Mouse (Mus musculus): ENCODE data around the gene Spata13.

DNA sequence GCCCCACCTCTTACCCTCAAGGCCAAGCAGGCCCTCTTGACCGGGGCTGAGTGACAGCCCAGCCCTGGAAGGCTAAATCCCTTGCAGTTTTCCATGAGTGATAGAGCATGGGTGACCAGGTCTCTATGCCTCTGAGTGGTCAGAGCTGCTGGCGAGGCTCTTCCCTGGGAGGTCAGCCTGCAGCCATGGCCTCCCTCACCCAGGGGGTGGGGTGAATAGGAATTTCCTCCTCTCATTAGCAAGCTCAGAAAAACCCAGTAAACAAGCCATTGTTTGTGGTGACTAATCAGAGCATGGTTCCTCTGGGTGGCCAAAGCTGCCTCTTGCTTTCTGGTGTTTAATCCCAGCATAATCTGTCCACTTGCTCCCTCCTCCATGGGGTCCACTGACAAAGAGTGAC lies 131.2 kb downstream of the Spata13 start:
- TF ChIP-seq SIN3A (IDR thresholded peaks at IDR 0.05; ENCODE audit: low read length) (no peak), CTCF (IDR thresholded peaks at IDR 0.05 in 2 of 3, conservative IDR thresholded peaks at IDR 0.05 in 1 of 3; ENCODE audit: control insufficient read depth in 1 of 3, insufficient read depth in 1 of 3, low read depth in 2 of 3, low read length in 3 of 3, poor library complexity in 1 of 3, severe bottlenecking in 1 of 3) (no peak), POLR2A (IDR thresholded peaks at IDR 0.05; ENCODE audit: control insufficient read depth in 1 of 2, insufficient read depth in 1 of 2, low read depth in 1 of 2, low read length in 2 of 2, poor library complexity in 1 of 2) (no peak), POLR2AphosphoS5 (IDR thresholded peaks at IDR 0.05; ENCODE audit: borderline replicate concordance, low read depth, low read length) (no peak), MEF2A (IDR thresholded peaks at IDR 0.05; ENCODE audit: extremely low read depth, insufficient replicate concordance, low read depth, low read length, poor library complexity, severe bottlenecking) (no peak), ELF1 (IDR thresholded peaks at IDR 0.05; ENCODE audit: low read depth, low read length) (no peak), MAZ (IDR thresholded peaks at IDR 0.05; ENCODE audit: low read depth, low read length) (no peak)

All from MEL (cell line).